Mouse (Mus musculus) ES-E14 (cell line): ENCODE measurements at regions not wholly inside any gene's neighbourhood (a gene's known extent, or its start where the extent isn't known, plus 50 kb on each side); places are given as distances from the start of the nearest gene placed in this dataset.

Experiments
- CHD2 ChIP-seq: IDR thresholded peaks from 2 replicates; pipeline ENCODE4 v1.6.1; 2014; ENCODE audit warnings: mild to moderate bottlenecking, low read depth, low read length, inconsistent platforms
- HCFC1 ChIP-seq: IDR thresholded peaks from 2 replicates; pipeline ENCODE4 v1.6.1; 2012; ENCODE audit warnings: low read length, inconsistent platforms, borderline replicate concordance; ENCODE audit not compliant: insufficient read depth
- MAFK ChIP-seq: IDR thresholded peaks from 2 replicates; pipeline ENCODE4 v1.6.1; 2014; ENCODE audit warnings: mild to moderate bottlenecking, low read depth, low read length, inconsistent platforms; ENCODE audit not compliant: insufficient read depth
- ZC3H11A ChIP-seq: IDR thresholded peaks from 2 replicates; pipeline ENCODE4 v1.6.1; 2012; ENCODE audit warnings: low read depth, mild to moderate bottlenecking, inconsistent platforms, low read length, borderline replicate concordance
- ZNF384 ChIP-seq: IDR thresholded peaks from 2 replicates; pipeline ENCODE4 v1.6.1; 2012; ENCODE audit warnings: low read depth, low read length, inconsistent platforms

DNA sequence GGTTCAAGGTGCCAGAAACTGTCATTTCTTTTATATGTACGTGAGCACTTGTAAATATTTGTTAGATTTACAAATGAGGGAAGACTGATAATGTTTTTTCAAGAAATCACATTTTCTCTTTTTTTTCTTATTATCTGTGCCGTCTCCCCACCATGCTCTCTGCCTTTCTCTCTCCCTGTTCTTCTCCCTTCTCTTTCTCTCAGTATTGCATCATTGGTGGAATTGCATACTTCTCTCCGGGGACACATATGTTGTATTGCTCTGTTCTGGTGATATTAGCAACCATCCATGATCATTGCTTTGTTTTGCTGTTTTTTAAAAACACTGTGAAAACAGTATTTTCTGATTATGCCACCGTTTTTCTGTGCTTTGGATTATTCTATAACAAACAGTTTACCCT is 225.6 kb upstream of the Gnpda2 start:
- no peak for TF ChIP-seq ZC3H11A
- TF ChIP-seq MAFK = no peak
- TF ChIP-seq HCFC1 = no peak
- no peak for TF ChIP-seq CHD2
- no peak for TF ChIP-seq ZNF384
